Mouse (Mus musculus): ENCODE results near the gene Ninj2. TPM values are rescaled to one million over a fixed set of nuclear protein-coding genes. Genes with fewer than 3 reads are reported as not detected.

Ninj2 gene
- polyA plus RNA-seq, 1 experiment from 2014 or later: not detected

DNA sequence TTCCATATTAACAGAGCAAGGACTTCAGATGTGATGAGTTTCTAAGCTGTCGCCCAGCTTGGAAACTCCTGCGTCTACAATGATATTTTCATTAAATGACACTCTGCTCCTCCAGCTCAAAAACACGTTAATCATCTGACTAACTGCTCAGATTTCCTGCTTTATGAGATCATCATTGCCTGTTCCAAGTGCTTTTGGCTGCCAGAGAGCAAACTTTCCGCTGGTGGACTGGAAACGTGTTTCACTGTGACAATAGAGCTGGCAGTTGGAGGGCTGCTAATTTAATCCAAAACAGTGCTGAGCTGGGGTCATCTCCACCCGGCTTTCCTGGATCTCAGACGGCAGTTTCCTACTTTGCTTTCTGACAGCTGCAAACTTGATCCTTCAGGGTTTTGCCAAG is 21.5 kb downstream of the Ninj2 start:
- no peak for DNase-seq (ENCODE audit: low spot score)
- 0 out of 2 replicates have a peak overlapping the region, but pooled peaks have one; percentile 0 for H3K27ac ChIP-seq (replicated peaks)
- peaks cover 32% of the 10 kb centered on the region for H3K4me1 ChIP-seq
- no peaks in the 10 kb centered on the region for H3K27me3 ChIP-seq (ENCODE audit: low read depth, poor library complexity, severe bottlenecking)
- no peak overlapping the region for H3K4me3 ChIP-seq
- no peaks in the 10 kb centered on the region for H3K9me3 ChIP-seq (replicated peaks)
- no peaks in the 10 kb centered on the region for H3K36me3 ChIP-seq
- WGBS: 23% methylated on average over 7 of the region's 7 CpGs

DNA sequence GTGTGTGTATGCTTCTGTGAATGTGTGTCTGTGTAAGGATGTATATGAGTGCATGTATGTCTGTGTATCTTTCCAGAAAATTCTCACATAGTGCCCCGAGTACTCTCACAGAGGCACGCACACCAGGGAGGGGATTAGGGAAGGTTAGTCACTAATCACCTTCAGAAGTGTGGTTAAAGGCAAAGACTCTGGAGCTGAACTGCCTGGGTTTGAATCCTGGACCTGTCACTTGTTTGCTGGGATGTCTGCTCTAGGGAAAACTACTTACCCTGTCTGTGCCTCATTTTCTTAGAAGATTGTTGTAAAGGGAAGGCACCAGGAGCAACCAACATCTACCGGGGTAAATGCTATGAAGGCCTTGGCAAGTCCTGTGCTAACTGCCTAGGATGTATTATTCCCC is 22.3 kb downstream of the Ninj2 start:
- H3K27me3 ChIP-seq (ENCODE audit: low read depth, poor library complexity, severe bottlenecking): no peaks in the 10 kb centered on the region
- peaks cover 32% of the 10 kb centered on the region for H3K4me1 ChIP-seq
- no peak for DNase-seq (ENCODE audit: low spot score)
- H3K27ac ChIP-seq (replicated peaks): no peak overlapping the region
- H3K4me3 ChIP-seq: no peak overlapping the region
- no peaks in the 10 kb centered on the region for H3K36me3 ChIP-seq
- WGBS: 38% methylated on average over 3 of the region's 3 CpGs
- no peaks in the 10 kb centered on the region for H3K9me3 ChIP-seq (replicated peaks)

GRCm38 (mm10) chr6:120119824-120120223 is 26.7 kb downstream of the Ninj2 start:
- DNase-seq (ENCODE audit: low spot score): no peak
- H3K4me3 ChIP-seq: no peak overlapping the region

DNA sequence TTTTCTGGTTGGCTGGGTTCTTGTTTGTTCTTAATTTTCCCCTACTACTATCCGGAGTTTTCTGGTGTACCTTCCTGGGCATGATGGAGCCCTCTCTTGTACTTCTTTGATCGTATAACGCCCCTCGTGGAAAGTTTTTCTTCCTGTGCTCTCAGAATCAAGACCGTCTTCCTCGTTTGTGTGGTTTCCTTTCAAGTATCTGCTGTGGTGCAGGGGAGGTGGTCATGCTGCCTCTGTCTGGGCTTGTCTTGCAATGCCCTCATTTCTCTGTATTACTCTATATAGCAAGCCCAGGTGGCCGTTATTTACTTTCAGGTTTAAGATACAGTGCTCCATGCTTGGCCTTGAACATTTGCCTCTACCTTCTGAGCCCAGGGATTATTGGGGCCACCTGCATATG is 31.5 kb downstream of the Ninj2 start:
- no peak for DNase-seq (ENCODE audit: low spot score)
- WGBS: 93% methylated on average over 7 of the region's 7 CpGs
- Histone ChIP-seq H3K36me3 (no peaks in the 10 kb centered on the region), H3K27ac (replicated peaks) (no peak overlapping the region), H3K4me1 (no peaks in the 10 kb centered on the region), H3K27me3 (ENCODE audit: low read depth, poor library complexity, severe bottlenecking) (no peaks in the 10 kb centered on the region), H3K9me3 (replicated peaks) (no peaks in the 10 kb centered on the region; the same call in 1 of the 2 replicates), H3K4me3 (no peak overlapping the region)

More at GRCm38 (mm10) chr6:120119824-120120223, 26.7 kb downstream of the Ninj2 start:
- Histone ChIP-seq H3K27me3 (ENCODE audit: low read depth, poor library complexity, severe bottlenecking) (no peaks in the 10 kb centered on the region), H3K4me1 (peaks cover 6% of the 10 kb centered on the region), H3K27ac (replicated peaks) (no peak overlapping the region), H3K36me3 (no peaks in the 10 kb centered on the region), H3K9me3 (replicated peaks) (no peaks in the 10 kb centered on the region)
- WGBS: 86% methylated on average over 5 of the region's 5 CpGs

DNA sequence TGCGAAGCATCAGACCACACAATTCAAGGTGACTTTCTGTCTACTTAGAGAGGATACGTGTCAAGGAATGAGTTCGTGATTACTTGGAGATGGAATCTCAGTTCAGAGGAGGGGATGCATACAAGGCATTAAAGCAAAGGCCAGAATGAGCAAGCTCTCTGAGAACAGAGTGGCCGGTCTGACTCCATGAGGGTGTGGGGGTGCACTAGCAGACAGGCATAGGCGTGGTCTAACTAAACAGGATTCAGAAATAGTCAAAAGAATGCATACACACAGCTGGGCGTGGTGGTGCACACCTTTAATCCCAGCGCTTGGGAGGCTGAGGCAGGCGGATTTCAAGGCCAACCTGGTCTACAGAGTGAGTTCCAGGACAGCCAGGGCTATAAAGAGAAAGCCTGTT is 33.3 kb downstream of the Ninj2 start:
- no peak for DNase-seq (ENCODE audit: low spot score)
- Histone ChIP-seq H3K4me1 (no peaks in the 10 kb centered on the region), H3K36me3 (no peaks in the 10 kb centered on the region), H3K9me3 (replicated peaks) (no peaks in the 10 kb centered on the region; the same call in 1 of the 2 replicates), H3K27me3 (ENCODE audit: low read depth, poor library complexity, severe bottlenecking) (no peaks in the 10 kb centered on the region), H3K4me3 (no peak overlapping the region), H3K27ac (replicated peaks) (no peak overlapping the region)
- WGBS: 94% methylated on average over 8 of the region's 8 CpGs

DNA sequence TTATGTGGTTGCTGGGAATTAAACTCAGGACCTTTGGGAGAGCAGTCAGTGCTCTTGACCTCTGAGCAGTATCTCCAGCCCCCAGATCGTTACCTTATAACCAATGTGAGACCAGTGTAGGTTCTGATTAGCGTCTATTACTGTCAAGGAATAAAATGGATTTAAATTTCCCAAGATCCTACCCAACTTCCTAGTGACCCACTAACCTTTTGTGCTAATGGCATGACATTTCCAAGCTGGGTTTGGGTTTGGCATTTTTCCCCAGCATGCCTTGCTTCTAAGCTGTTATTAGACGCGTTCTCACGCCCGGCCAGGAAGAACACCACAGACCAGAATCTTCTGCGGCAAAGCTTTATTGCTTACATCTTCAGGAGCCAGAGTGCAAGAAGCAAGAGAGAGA is 34.2 kb downstream of the Ninj2 start:
- H3K4me3 ChIP-seq: no peak overlapping the region
- H3K4me1 ChIP-seq: no peaks in the 10 kb centered on the region
- H3K9me3 ChIP-seq (replicated peaks): no peaks in the 10 kb centered on the region; the same call in 1 of the 2 replicates
- H3K36me3 ChIP-seq: no peaks in the 10 kb centered on the region
- no peaks in the 10 kb centered on the region for H3K27me3 ChIP-seq (ENCODE audit: low read depth, poor library complexity, severe bottlenecking)
- 97% methylated on average over 7 of the region's 7 CpGs for WGBS
- no peak overlapping the region for H3K27ac ChIP-seq (replicated peaks)
- DNase-seq (ENCODE audit: low spot score): no peak

GRCm38 (mm10) chr6:120134748-120135147 is 41.6 kb downstream of the Ninj2 start:
- Histone ChIP-seq H3K27me3 (ENCODE audit: low read depth, poor library complexity, severe bottlenecking) (no peaks in the 10 kb centered on the region), H3K9me3 (replicated peaks) (no peaks in the 10 kb centered on the region), H3K27ac (replicated peaks) (no peak overlapping the region), H3K36me3 (no peaks in the 10 kb centered on the region), H3K4me3 (no peak overlapping the region), H3K4me1 (no peaks in the 10 kb centered on the region)
- DNase-seq (ENCODE audit: low spot score): no peak
- 87% methylated on average over 4 of the region's 4 CpGs for WGBS

DNA sequence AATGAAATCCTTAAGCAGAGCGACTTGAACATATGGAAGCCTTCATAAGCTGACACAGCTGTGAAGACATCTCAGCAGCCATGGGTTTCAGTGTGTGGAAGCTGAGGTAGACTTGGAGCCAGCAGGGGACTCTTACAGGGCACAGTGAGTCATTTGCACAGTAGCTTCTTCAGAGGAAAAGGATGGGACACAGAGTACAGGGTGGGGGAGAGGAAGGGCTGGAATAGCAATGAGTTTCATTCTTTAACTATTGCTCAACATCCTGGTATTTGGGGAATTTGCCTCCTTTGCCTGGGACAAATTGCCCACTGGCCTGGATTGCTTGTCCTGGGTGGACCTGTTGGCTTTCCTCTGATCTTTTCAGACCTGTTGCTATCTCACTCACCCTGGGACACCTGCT is 52.3 kb downstream of the Ninj2 start:
- H3K9me3 ChIP-seq (replicated peaks): no peaks in the 10 kb centered on the region
- H3K36me3 ChIP-seq: no peaks in the 10 kb centered on the region
- H3K27ac ChIP-seq (replicated peaks): no peak overlapping the region
- no peak overlapping the region for H3K4me3 ChIP-seq
- no peaks in the 10 kb centered on the region for H3K27me3 ChIP-seq (ENCODE audit: low read depth, poor library complexity, severe bottlenecking)
- peaks cover 13% of the 10 kb centered on the region; the same call in 1 of the 2 replicates for H3K4me1 ChIP-seq
- whole genome bisulfite sequencing: 91% methylated on average over 1 of the region's 1 CpGs
- DNase-seq (ENCODE audit: low spot score): no peak

- H3K4me1 ChIP-seq: peaks cover 14% of the 10 kb centered on the region; the same call in 1 of the 2 replicates
- 88% methylated on average over 10 of the region's 10 CpGs for WGBS
- H3K27ac ChIP-seq (replicated peaks): no peak overlapping the region
Observed at GRCm38 (mm10) chr6:120146676-120147075, 53.5 kb downstream of the Ninj2 start.

GRCm38 (mm10) chr6:120147411-120147810 is 54.3 kb downstream of the Ninj2 start:
- Histone ChIP-seq H3K27me3 (ENCODE audit: low read depth, poor library complexity, severe bottlenecking) (no peaks in the 10 kb centered on the region), H3K36me3 (no peaks in the 10 kb centered on the region), H3K4me3 (no peak overlapping the region), H3K9me3 (replicated peaks) (no peaks in the 10 kb centered on the region), H3K27ac (replicated peaks) (no peak overlapping the region), H3K4me1 (peaks cover 14% of the 10 kb centered on the region; the same call in 1 of the 2 replicates)
- WGBS: 78% methylated on average over 8 of the region's 8 CpGs
- no peak for DNase-seq (ENCODE audit: low spot score)

More at GRCm38 (mm10) chr6:120146676-120147075, 53.5 kb downstream of the Ninj2 start:
- Histone ChIP-seq H3K27me3 (ENCODE audit: low read depth, poor library complexity, severe bottlenecking) (no peaks in the 10 kb centered on the region), H3K9me3 (replicated peaks) (no peaks in the 10 kb centered on the region), H3K36me3 (no peaks in the 10 kb centered on the region), H3K4me3 (no peak overlapping the region)
- DNase-seq (ENCODE audit: low spot score): no peak

DNA sequence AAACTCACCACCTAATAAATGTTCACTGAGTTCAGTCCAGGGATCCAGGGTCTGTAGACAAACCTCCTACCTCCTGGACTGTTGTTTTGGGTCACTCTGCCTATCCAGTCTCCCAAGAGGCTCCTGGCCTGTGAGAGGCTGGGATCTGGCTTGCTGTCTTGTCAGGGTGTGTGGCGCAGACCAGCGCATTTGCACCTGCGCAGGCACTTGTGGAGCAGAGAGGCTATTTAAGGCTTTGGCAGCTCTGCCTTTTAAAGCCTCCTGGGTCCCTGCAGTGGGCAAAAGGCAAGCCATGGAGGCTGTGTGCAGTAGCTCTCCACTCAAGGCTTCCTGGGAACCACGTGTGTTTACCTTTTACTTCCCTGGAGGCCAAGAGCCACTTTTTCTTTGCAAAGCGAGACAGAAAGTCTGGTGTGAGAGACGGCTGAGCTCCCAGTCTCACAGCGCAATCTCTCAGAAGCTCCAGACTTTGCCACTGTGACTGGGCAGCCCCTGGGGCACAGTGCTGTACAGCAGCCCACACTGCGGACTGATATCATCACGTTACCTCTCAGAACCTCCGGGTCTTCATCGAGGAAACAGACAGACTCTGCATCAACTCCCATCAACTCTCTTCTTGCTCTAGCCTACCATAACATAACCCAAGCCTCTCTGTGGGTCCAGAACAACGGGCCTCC is 55.7 kb downstream of the Ninj2 start:
- DNase-seq (ENCODE audit: low spot score): no peak
- no peak overlapping the region for H3K4me3 ChIP-seq
- H3K9me3 ChIP-seq (replicated peaks): no peaks in the 10 kb centered on the region
- 92% methylated on average over 12 of the region's 12 CpGs for WGBS
- H3K36me3 ChIP-seq: no peaks in the 10 kb centered on the region
- peak overlapping the region; percentile 20; the same call in 1 of the 2 replicates for H3K27ac ChIP-seq (replicated peaks)
- peaks cover 17% of the 10 kb centered on the region; the same call in 1 of the 2 replicates for H3K4me1 ChIP-seq
- H3K27me3 ChIP-seq (ENCODE audit: low read depth, poor library complexity, severe bottlenecking): no peaks in the 10 kb centered on the region

GRCm38 (mm10) chr6:120149458-120150120 is 56.4 kb downstream of the Ninj2 start:
- H3K4me3 ChIP-seq: no peak overlapping the region
- H3K27me3 ChIP-seq (ENCODE audit: low read depth, poor library complexity, severe bottlenecking): no peaks in the 10 kb centered on the region
- 0 out of 2 replicates have a peak overlapping the region, but pooled peaks have one; percentile 3 for H3K27ac ChIP-seq (replicated peaks)
- no peak for DNase-seq (ENCODE audit: low spot score)
- H3K36me3 ChIP-seq: no peaks in the 10 kb centered on the region
- H3K9me3 ChIP-seq (replicated peaks): no peaks in the 10 kb centered on the region
- WGBS: 84% methylated on average over 12 of the region's 12 CpGs
- peaks cover 17% of the 10 kb centered on the region; the same call in 1 of the 2 replicates for H3K4me1 ChIP-seq

DNA sequence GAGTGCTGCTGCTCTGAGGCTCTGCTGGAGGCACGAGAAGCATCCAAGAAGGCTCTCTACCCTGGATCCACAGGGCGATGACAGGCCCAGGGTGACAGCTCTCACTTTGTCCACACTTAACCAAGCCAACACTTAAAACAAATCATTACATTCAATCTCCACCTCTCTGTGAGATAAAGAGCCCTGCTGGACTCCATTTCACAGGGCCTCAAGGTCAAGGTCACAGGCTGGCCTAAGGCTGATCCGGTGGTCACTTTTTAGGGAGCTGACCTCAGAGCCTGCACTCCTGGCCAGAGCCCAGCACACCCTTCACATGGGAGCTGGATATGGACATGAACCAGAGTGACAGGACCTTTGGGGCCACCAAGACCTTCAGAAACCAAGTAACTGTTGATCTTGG is 57.1 kb downstream of the Ninj2 start:
- Histone ChIP-seq H3K27ac (replicated peaks) (0 out of 2 replicates have a peak overlapping the region, but pooled peaks have one; percentile 3), H3K4me3 (no peak overlapping the region), H3K9me3 (replicated peaks) (no peaks in the 10 kb centered on the region), H3K27me3 (ENCODE audit: low read depth, poor library complexity, severe bottlenecking) (no peaks in the 10 kb centered on the region), H3K4me1 (peaks cover 22% of the 10 kb centered on the region), H3K36me3 (no peaks in the 10 kb centered on the region)
- WGBS: 91% methylated on average over 3 of the region's 3 CpGs
- no peak for DNase-seq (ENCODE audit: low spot score)

Measured in midbrain, embryonic 10.5 days (tissue).